Mouse (Mus musculus) left cerebral cortex, postnatal 25 days (tissue): ENCODE results near the gene Atf6. TPM values are rescaled to one million over a fixed set of nuclear protein-coding genes. Genes with fewer than 3 reads are reported as not detected.

Source experiments
- DNase-seq, 2 experiments: peaks; one replicate each; pipeline ENCODE4 v3.0.0; 2022; ENCODE audit warnings: low spot score in 2 of 2, mixed read lengths in 1 of 2
- intact Hi-C: fragments of 180-260 bp; cut with DNase I; formaldehyde crosslinking; loops from one replicate; pipeline ENCODE4 v1.15.1; 2025
- total RNA-seq, 2 experiments: library from RNA; stranded (reverse); gene quantifications; 2 replicates each; pipeline ENCODE4 v1.2.3; 2021

Gene Atf6
- total RNA-seq, 2 experiments from 2014 or later: 51.8 to 52.9 TPM

- intact Hi-C loops: no loop called here
- no peak for DNase-seq
Measured at GRCm38 (mm10) chr1:170697771-170698356, 169.7 kb downstream of the Atf6 start.

- DNase-seq: no peak
- intact Hi-C loops: no loop called here
Measured at GRCm38 (mm10) chr1:170696996-170697395, 170.6 kb downstream of the Atf6 start.

- DNase-seq: no peak
- intact Hi-C loops: no loop called here
Measured at GRCm38 (mm10) chr1:170695326-170695725, 172.2 kb downstream of the Atf6 start.

GRCm38 (mm10) chr1:170694821-170695291, 172.7 kb downstream of the Atf6 start:
- DNase-seq: no peak
- intact Hi-C loops: no loop called here

- DNase-seq: no peak
- intact Hi-C loops: no loop called here
Measured at GRCm38 (mm10) chr1:170691301-170691700, 176.3 kb downstream of the Atf6 start.

- no peak for DNase-seq
- intact Hi-C loops: no loop called here
Measured at GRCm38 (mm10) chr1:170689773-170690172, 177.8 kb downstream of the Atf6 start.

GRCm38 (mm10) chr1:170683863-170684262, 183.7 kb downstream of the Atf6 start:
- no peak for DNase-seq
- intact Hi-C loops: no loop called here

GRCm38 (mm10) chr1:170679624-170680023, 187.9 kb downstream of the Atf6 start:
- no peak for DNase-seq
- intact Hi-C loops: no loop called here

- no peak for DNase-seq
- intact Hi-C loops: no loop called here
Measured at GRCm38 (mm10) chr1:170678861-170679260, 188.7 kb downstream of the Atf6 start.

GRCm38 (mm10) chr1:170677681-170678080, 189.9 kb downstream of the Atf6 start:
- intact Hi-C loops: no loop called here

GRCm38 (mm10) chr1:170674184-170674775, 193.3 kb downstream of the Atf6 start:
- intact Hi-C loops: no loop called here
- DNase-seq: no peak

More at GRCm38 (mm10) chr1:170677681-170678080, 189.9 kb downstream of the Atf6 start:
- no peak for DNase-seq

GRCm38 (mm10) chr1:170665200-170665599, 202.4 kb downstream of the Atf6 start:
- intact Hi-C loops: no loop called here
- no peak for DNase-seq

GRCm38 (mm10) chr1:170664620-170665185, 202.9 kb downstream of the Atf6 start:
- intact Hi-C loops: no loop called here
- no peak for DNase-seq

GRCm38 (mm10) chr1:170659260-170659659, 208.3 kb downstream of the Atf6 start:
- intact Hi-C loops: no loop called here
- DNase-seq: no peak

GRCm38 (mm10) chr1:170657643-170658314, 209.8 kb downstream of the Atf6 start:
- DNase-seq: no peak
- intact Hi-C loops: no loop called here

GRCm38 (mm10) chr1:170657228-170657521, 210.4 kb downstream of the Atf6 start:
- no peak for DNase-seq
- intact Hi-C loops: no loop called here

- no peak for DNase-seq
- intact Hi-C loops: no loop called here
Measured at GRCm38 (mm10) chr1:170656518-170657227, 210.9 kb downstream of the Atf6 start.

GRCm38 (mm10) chr1:170655280-170655917, 212.2 kb downstream of the Atf6 start:
- intact Hi-C loops: no loop called here
- DNase-seq: peak in 1 of 2 experiments; percentile 74
